Mouse (Mus musculus): ENCODE data around the gene Spata13. TPM values are rescaled to one million over a fixed set of nuclear protein-coding genes. Genes with fewer than 3 reads are reported as not detected.

The Spata13 gene
- polyA plus RNA-seq, 1 experiment from 2014 or later = 11.6 TPM

DNA sequence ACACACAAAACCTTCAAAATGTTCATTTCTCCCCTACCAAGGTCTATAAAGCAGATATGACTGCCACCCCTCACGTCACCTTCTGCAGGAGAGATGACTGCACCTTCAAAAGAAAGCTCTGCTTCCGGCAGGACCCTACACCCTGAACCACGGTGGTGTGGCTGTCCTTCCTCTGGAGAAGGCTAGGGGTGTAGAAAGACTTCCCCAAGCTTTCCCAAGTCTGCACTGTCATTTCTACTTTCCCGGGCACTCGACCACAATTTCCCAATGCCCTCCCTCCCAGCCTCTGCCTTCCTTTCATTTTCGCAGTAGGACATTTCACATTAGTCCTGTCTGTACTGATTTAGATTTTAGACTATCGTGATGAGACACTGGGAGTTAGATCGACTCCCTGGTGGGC is 149.4 kb downstream of the Spata13 start:
- H3K36me3 ChIP-seq (ENCODE audit: control insufficient read depth, insufficient read depth, low read length) = 0 out of 2 replicates have a peak, but pooled peaks cover 2% of the 10 kb centered on the region
- peaks cover 0 to 8% of the 10 kb centered on the region in 2 experiments; a peak in 1 of 4 replicates for H3K4me1 ChIP-seq (ENCODE audit: control insufficient read depth in 2 of 2, insufficient read depth in 2 of 2, low read length in 2 of 2)
- no peak for ATAC-seq (ENCODE audit: insufficient number of reproducible peaks, insufficient read depth, low FRiP score, low read depth)
- no peak overlapping the region for H3K9ac ChIP-seq (ENCODE audit: low read length)
- no peaks in the 10 kb centered on the region for H3K27me3 ChIP-seq (ENCODE audit: control insufficient read depth, insufficient read depth, low read length)
- no peak overlapping the region for H3K27ac ChIP-seq (replicated peaks in 1 of 2; ENCODE audit: control insufficient read depth in 1 of 2, insufficient read depth in 1 of 2, low read depth in 2 of 2, low read length in 2 of 2)
- no peak overlapping the region for H3K4me2 ChIP-seq (ENCODE audit: low read length)
- H3K4me3 ChIP-seq (ENCODE audit: control insufficient read depth in 1 of 2, insufficient read depth in 1 of 2, low read depth in 1 of 2, low read length in 2 of 2) = no peak overlapping the region
- WGBS = 29% methylated on average over 8 of the region's 8 CpGs
- no peaks in the 10 kb centered on the region for H3K9me3 ChIP-seq (ENCODE audit: control insufficient read depth, low read length)

DNA sequence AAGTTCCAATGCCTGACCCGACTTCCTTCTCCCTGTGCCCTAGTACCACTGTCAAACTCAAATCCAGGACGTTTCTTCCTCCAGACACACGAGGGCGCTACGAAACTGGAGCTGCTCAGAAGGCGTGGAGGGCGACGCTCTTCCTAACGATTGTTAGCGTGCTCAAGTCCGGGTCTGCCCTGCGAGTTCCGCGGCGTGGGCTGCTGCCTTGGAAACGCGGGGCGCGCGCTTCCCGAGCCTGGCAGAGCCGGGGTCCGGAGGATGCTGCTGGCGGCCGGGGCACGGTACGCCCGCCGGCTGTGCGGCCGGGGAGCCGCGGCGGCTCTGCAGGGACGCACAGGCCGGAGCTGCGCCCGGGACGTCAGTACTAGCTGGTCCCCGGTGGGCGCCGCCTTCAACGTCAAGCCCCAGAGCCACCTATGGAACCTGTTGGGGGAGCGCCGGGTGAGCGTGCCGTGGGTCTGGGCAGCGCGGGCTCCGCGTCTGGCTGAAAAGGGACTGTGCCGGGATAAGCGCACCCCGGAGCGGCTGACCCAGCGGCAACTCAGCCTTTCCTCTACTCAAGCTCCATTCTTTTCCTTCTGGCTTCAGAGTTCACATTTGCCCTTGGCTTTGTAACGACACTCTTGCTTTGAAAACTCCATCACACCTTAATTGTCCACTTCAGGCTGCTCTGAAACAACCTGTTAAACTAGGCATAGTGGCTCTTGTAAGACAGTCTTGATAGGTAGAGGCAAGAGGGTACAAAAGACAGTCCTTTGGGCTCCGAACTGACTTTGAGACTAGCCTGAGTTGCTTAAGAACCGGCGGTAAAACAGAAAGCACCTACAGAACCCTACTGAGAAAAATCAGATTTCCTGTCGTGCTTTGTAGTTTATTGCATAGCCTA is 150.9 kb downstream of the Spata13 start, which contains the start of gene Mipep:
Mipep (plus strand) TSS at position 147 of the 889 bp plus-strand sequence.
- peak within 1 kb of the TSS; percentile 80 to 86 for H3K4me3 ChIP-seq (ENCODE audit: control insufficient read depth in 1 of 2, insufficient read depth in 1 of 2, low read depth in 1 of 2, low read length in 2 of 2)
- WGBS = under 1% methylated on average over 49 of the region's 61 CpGs
- peaks cover 0 to 8% of the 10 kb centered on the region in 2 experiments; a peak in 1 of 4 replicates for H3K4me1 ChIP-seq (ENCODE audit: control insufficient read depth in 2 of 2, insufficient read depth in 2 of 2, low read length in 2 of 2)
- H3K9me3 ChIP-seq (ENCODE audit: control insufficient read depth, low read length) = no peaks in the 10 kb centered on the region
- peak within 1 kb of the TSS; percentile 82 for H3K9ac ChIP-seq (ENCODE audit: low read length)
- ATAC-seq (ENCODE audit: insufficient number of reproducible peaks, insufficient read depth, low FRiP score, low read depth) = peak; percentile 68
- H3K4me2 ChIP-seq (ENCODE audit: low read length) = peak within 1 kb of the TSS; percentile 80
- H3K27ac ChIP-seq (replicated peaks in 1 of 2; ENCODE audit: control insufficient read depth in 1 of 2, insufficient read depth in 1 of 2, low read depth in 2 of 2, low read length in 2 of 2) = peak within 1 kb of the TSS in 1 of 2 experiments; percentile 59; a peak in 1 of 4 replicates
- H3K36me3 ChIP-seq (ENCODE audit: control insufficient read depth, insufficient read depth, low read length) = peaks cover 10% of the 10 kb centered on the region; the same call in 1 of the 2 replicates
- no peaks in the 10 kb centered on the region for H3K27me3 ChIP-seq (ENCODE audit: control insufficient read depth, insufficient read depth, low read length)

DNA sequence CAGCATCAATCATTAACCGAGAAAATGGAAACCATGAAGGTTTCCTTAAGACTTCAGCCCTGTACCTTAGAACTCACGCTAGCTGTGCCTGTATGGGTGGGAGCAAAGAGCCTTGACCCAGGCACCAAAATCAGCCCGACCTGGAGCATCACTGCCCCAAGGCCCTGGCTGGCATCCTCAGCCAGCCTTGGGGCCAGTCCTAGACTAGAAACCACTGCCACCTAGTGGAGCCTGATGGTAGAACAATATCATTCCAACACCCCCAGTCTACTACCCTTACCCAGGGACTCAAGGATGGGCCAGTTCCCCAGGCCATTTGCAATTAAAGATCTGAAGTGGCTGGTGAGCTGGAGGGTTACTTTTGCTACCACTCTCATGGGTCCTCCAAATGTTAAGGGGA is 156.3 kb downstream of the Spata13 start:
- WGBS = 46% methylated on average over 3 of the region's 3 CpGs
- no peak overlapping the region for H3K4me3 ChIP-seq (ENCODE audit: control insufficient read depth in 1 of 2, insufficient read depth in 1 of 2, low read depth in 1 of 2, low read length in 2 of 2)

DNA sequence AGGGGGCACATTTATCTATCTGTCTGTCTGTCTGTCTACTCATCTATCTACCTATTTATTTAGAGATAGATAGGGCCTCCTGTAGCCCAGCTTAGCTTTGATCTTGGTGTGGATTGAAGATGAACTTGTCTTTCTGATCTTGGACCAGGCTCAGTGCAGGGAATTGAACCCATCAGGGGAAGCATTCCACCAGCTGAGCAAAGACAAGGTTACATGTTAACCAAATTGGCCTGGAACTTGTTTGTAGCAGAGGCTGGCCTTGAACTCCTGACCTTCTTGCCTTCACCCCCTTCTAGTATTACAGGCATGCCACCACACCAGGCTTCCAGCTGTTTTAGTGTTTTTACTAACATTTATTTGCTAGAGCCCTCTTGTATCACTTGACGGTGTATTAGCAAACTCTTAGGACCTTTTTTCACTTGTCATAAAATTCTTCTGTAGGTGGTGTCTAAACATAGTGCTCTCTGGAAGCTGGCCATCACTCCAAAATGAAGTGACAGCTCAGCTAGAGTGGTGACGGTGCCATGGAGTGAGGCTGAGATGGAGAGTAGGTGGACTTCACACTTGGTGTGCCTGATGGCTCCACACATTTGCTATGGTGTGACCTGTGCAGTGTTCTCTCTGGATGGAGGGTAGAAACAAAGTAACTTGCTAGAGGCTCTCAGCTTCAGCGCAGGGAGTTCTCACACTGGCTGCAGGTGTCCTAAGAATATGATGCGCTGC is 163.0 kb downstream of the Spata13 start:
- no peaks in the 10 kb centered on the region for H3K4me1 ChIP-seq (ENCODE audit: control insufficient read depth in 2 of 2, insufficient read depth in 2 of 2, low read length in 2 of 2)
- no peak overlapping the region for H3K4me3 ChIP-seq (ENCODE audit: control insufficient read depth in 1 of 2, insufficient read depth in 1 of 2, low read depth in 1 of 2, low read length in 2 of 2)
- H3K27me3 ChIP-seq (ENCODE audit: control insufficient read depth, insufficient read depth, low read length) = no peaks in the 10 kb centered on the region
- no peak overlapping the region for H3K4me2 ChIP-seq (ENCODE audit: low read length)
- 71% methylated on average over 4 of the region's 4 CpGs for WGBS
- H3K36me3 ChIP-seq (ENCODE audit: control insufficient read depth, insufficient read depth, low read length) = peaks cover 39% of the 10 kb centered on the region
- H3K27ac ChIP-seq (replicated peaks in 1 of 2; ENCODE audit: control insufficient read depth in 1 of 2, insufficient read depth in 1 of 2, low read depth in 2 of 2, low read length in 2 of 2) = no peak overlapping the region
- H3K9me3 ChIP-seq (ENCODE audit: control insufficient read depth, low read length) = no peaks in the 10 kb centered on the region
- no peak for ATAC-seq (ENCODE audit: insufficient number of reproducible peaks, insufficient read depth, low FRiP score, low read depth)
- no peak overlapping the region for H3K9ac ChIP-seq (ENCODE audit: low read length)

More for the DNA sequence above, 156.3 kb downstream of the Spata13 start:
- ATAC-seq (ENCODE audit: insufficient number of reproducible peaks, insufficient read depth, low FRiP score, low read depth) = no peak
- Histone ChIP-seq H3K9me3 (ENCODE audit: control insufficient read depth, low read length) (no peaks in the 10 kb centered on the region), H3K27ac (replicated peaks in 1 of 2; ENCODE audit: control insufficient read depth in 1 of 2, insufficient read depth in 1 of 2, low read depth in 2 of 2, low read length in 2 of 2) (no peak overlapping the region), H3K36me3 (ENCODE audit: control insufficient read depth, insufficient read depth, low read length) (peaks cover 37% of the 10 kb centered on the region), H3K4me1 (ENCODE audit: control insufficient read depth in 2 of 2, insufficient read depth in 2 of 2, low read length in 2 of 2) (peaks cover 0 to 6% of the 10 kb centered on the region in 2 experiments; a peak in 1 of 4 replicates), H3K4me2 (ENCODE audit: low read length) (no peak overlapping the region), H3K27me3 (ENCODE audit: control insufficient read depth, insufficient read depth, low read length) (no peaks in the 10 kb centered on the region), H3K9ac (ENCODE audit: low read length) (no peak overlapping the region)

DNA sequence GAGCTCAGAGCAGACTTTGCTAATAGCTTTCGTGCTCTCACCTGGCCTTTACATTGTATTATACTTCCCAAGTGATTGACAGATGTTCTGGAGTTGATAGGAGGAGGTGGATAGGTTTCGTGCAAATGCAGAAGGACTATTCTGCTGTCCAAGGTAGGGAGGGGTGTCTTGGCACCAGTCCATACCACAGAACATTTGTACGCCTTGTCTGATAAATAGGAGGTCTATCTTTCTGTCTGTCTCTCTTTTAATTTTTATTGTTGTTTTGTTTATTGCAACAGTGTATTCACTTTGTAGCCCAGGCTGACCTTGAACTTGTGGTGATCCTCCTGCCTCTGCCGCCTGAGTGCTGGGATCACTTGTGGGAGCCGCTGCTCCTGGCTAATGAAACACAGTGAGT is 163.8 kb downstream of the Spata13 start:
- ATAC-seq (ENCODE audit: insufficient number of reproducible peaks, insufficient read depth, low FRiP score, low read depth) = no peak
- Histone ChIP-seq H3K27ac (replicated peaks in 1 of 2; ENCODE audit: control insufficient read depth in 1 of 2, insufficient read depth in 1 of 2, low read depth in 2 of 2, low read length in 2 of 2) (no peak overlapping the region), H3K4me3 (ENCODE audit: control insufficient read depth in 1 of 2, insufficient read depth in 1 of 2, low read depth in 1 of 2, low read length in 2 of 2) (no peak overlapping the region), H3K9me3 (ENCODE audit: control insufficient read depth, low read length) (no peaks in the 10 kb centered on the region), H3K9ac (ENCODE audit: low read length) (no peak overlapping the region), H3K4me2 (ENCODE audit: low read length) (no peak overlapping the region), H3K27me3 (ENCODE audit: control insufficient read depth, insufficient read depth, low read length) (no peaks in the 10 kb centered on the region), H3K4me1 (ENCODE audit: control insufficient read depth in 2 of 2, insufficient read depth in 2 of 2, low read length in 2 of 2) (no peaks in the 10 kb centered on the region), H3K36me3 (ENCODE audit: control insufficient read depth, insufficient read depth, low read length) (peaks cover 39% of the 10 kb centered on the region)
- 93% methylated on average over 5 of the region's 5 CpGs for WGBS

DNA sequence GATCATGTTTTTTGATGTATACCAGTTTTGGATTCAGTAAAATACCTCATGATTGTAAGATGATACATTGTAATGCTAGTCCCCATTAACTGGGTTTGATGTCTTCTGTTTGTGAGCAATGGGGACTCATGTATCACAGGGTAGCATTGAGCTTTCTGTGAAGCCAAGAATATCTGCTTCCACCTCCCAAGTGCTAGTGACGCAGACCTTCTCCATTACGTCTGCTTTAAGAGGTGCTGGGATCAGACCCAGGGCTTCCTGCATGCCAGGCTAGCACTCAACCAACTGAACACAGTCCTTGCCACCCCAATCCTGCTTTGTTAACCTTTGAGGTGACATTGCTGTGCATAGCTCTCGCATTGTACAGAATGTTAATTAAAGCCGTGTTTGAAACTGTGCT is 164.9 kb downstream of the Spata13 start:
- ATAC-seq (ENCODE audit: insufficient number of reproducible peaks, insufficient read depth, low FRiP score, low read depth) = no peak
- H3K27me3 ChIP-seq (ENCODE audit: control insufficient read depth, insufficient read depth, low read length) = no peaks in the 10 kb centered on the region
- WGBS = 85% methylated on average over 4 of the region's 4 CpGs
- no peak overlapping the region for H3K9ac ChIP-seq (ENCODE audit: low read length)
- no peak overlapping the region for H3K4me3 ChIP-seq (ENCODE audit: control insufficient read depth in 1 of 2, insufficient read depth in 1 of 2, low read depth in 1 of 2, low read length in 2 of 2)
- no peaks in the 10 kb centered on the region for H3K4me1 ChIP-seq (ENCODE audit: control insufficient read depth in 2 of 2, insufficient read depth in 2 of 2, low read length in 2 of 2)
- H3K4me2 ChIP-seq (ENCODE audit: low read length) = no peak overlapping the region
- no peak overlapping the region for H3K27ac ChIP-seq (replicated peaks in 1 of 2; ENCODE audit: control insufficient read depth in 1 of 2, insufficient read depth in 1 of 2, low read depth in 2 of 2, low read length in 2 of 2)
- H3K9me3 ChIP-seq (ENCODE audit: control insufficient read depth, low read length) = no peaks in the 10 kb centered on the region
- peaks cover 45% of the 10 kb centered on the region for H3K36me3 ChIP-seq (ENCODE audit: control insufficient read depth, insufficient read depth, low read length)

DNA sequence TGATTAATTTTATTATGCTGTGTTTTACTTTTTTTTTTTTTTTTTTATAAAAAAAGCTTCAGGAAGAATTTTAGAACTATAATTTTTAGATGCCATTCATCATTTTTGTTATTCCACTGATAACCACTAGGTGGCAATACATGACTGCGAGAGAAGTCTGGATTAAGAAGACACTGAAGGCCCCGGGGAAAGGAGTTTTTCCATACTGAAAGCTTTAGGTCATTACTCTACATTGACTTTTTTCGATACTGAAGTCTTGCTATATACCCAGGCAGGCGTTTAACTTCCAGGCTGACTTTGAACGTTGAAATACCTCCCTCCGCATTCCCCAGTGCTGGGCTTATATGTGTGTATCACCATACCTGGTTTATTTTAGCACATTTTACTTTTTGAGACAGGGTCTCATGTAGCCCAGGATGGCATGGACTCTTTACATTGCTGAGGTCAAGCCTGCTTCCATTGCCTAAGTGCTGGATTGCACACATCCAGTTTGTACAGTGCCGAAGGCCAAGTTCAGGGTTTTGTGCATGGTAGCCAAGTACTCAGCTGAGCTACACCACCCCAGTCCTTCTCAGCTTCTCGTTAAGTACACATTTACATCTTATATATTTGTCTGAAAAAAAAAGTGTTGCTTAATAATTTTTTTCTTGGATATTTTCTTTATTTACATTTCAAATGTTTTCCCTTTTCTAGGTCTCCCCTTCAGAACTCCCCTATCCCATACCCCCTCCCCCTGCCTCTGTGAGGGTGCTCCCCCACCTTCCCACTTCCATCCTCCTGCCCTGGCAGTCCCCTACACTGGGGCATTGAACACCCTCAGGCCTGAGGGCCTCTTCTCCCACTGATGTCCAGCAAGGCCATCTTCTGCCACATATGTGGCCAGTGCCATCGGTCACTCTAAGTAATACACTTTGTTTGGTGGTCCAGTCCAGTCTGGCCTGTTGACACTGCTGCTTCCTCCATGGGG is 166.2 kb downstream of the Spata13 start:
- no peaks in the 10 kb centered on the region for H3K27me3 ChIP-seq (ENCODE audit: control insufficient read depth, insufficient read depth, low read length)
- 46% methylated on average over 9 of the region's 9 CpGs for WGBS
- no peak overlapping the region for H3K4me2 ChIP-seq (ENCODE audit: low read length)
- H3K4me1 ChIP-seq (ENCODE audit: control insufficient read depth in 2 of 2, insufficient read depth in 2 of 2, low read length in 2 of 2) = no peaks in the 10 kb centered on the region
- no peaks in the 10 kb centered on the region for H3K9me3 ChIP-seq (ENCODE audit: control insufficient read depth, low read length)
- H3K36me3 ChIP-seq (ENCODE audit: control insufficient read depth, insufficient read depth, low read length) = peaks cover 49% of the 10 kb centered on the region
- H3K9ac ChIP-seq (ENCODE audit: low read length) = no peak overlapping the region
- no peak for ATAC-seq (ENCODE audit: insufficient number of reproducible peaks, insufficient read depth, low FRiP score, low read depth)
- H3K4me3 ChIP-seq (ENCODE audit: control insufficient read depth in 1 of 2, insufficient read depth in 1 of 2, low read depth in 1 of 2, low read length in 2 of 2) = no peak overlapping the region
- no peak overlapping the region for H3K27ac ChIP-seq (replicated peaks in 1 of 2; ENCODE audit: control insufficient read depth in 1 of 2, insufficient read depth in 1 of 2, low read depth in 2 of 2, low read length in 2 of 2)

Data from heart, embryonic 14.5 days (tissue).